ENCODE assay signal across 8 mouse cellular contexts in genomic region chr5:137531414-137532130, GRCm38 (mm10). TPM values are rescaled to one million over a fixed set of nuclear protein-coding genes. Genes with fewer than 3 reads are reported as not detected.
DNase-seq lines count a peak whose midpoint lies in the region; ATAC-seq lines count a peak whose summit lies in the region.

No protein-coding gene starts in this region.

- ATAC-seq in cerebellum, adult (ENCODE audit: insufficient number of reproducible peaks, low FRiP score, low TSS enrichment), result no peak
- peak; percentile 5; the same call in 1 of the 2 replicates for ATAC-seq in embryonic facial prominence, embryonic 11.5 days (replicated peaks; ENCODE audit: insufficient number of reproducible peaks, low FRiP score, low TSS enrichment, low read depth)
- ATAC-seq in heart, embryonic 13.5 days (ENCODE audit: extremely low read depth, insufficient number of reproducible peaks, low FRiP score, low TSS enrichment), result peak; percentile 7; the same call in 1 of the 2 replicates

- H3K27me3 ChIP-seq in embryonic facial prominence, embryonic 11.5 days (ENCODE audit: control insufficient read depth, insufficient read depth, low read length), result no peaks in the 10 kb centered on the region
- no peaks in the 10 kb centered on the region for H3K27me3 ChIP-seq in heart, embryonic 13.5 days (replicated peaks)

- peak overlapping the region; percentile 84 for H3K27ac ChIP-seq in embryonic facial prominence, embryonic 11.5 days (replicated peaks; ENCODE audit: low read depth, low read length)
- peak overlapping the region; percentile 94 for H3K27ac ChIP-seq in heart, embryonic 13.5 days (replicated peaks)

- peaks cover 15% of the 10 kb centered on the region for H3K36me3 ChIP-seq in embryonic facial prominence, embryonic 11.5 days (replicated peaks; ENCODE audit: control insufficient read depth, insufficient read depth, low read depth, low read length)
- peaks cover 39% of the 10 kb centered on the region for H3K36me3 ChIP-seq in heart, embryonic 13.5 days

- peak; percentile 74 for DNase-seq in cerebellum, adult 11 months
- DNase-seq in MN1 (ENCODE audit: low spot score), result peak; percentile 68
- peak; percentile 24 for DNase-seq in embryonic facial prominence, embryonic 11.5 days (ENCODE audit: low spot score)
- peak; percentile 41 to 79 for DNase-seq in kidney, postnatal 36 days
- DNase-seq in lung, postnatal 36 days, result peak; percentile 62
- peak; percentile 54 to 57 for DNase-seq in spleen, adult 18-20 months

- H3K9me3 ChIP-seq in embryonic facial prominence, embryonic 11.5 days (replicated peaks; ENCODE audit: control insufficient read depth, low read length), result no peaks in the 10 kb centered on the region
- H3K9me3 ChIP-seq in heart, embryonic 13.5 days, result no peaks in the 10 kb centered on the region

- H3K4me3 ChIP-seq in embryonic facial prominence, embryonic 11.5 days (ENCODE audit: low read depth, low read length), result peak overlapping the region; percentile 84
- peak overlapping the region; percentile 84 for H3K4me3 ChIP-seq in heart, embryonic 13.5 days

- H3K9ac ChIP-seq in embryonic facial prominence, embryonic 11.5 days (replicated peaks; ENCODE audit: low read length), result peak overlapping the region; percentile 87
- peak overlapping the region; percentile 92 for H3K9ac ChIP-seq in heart, embryonic 13.5 days

- peak overlapping the region; percentile 89 for H3K4me2 ChIP-seq in embryonic facial prominence, embryonic 11.5 days (ENCODE audit: low read depth, low read length)
- H3K4me2 ChIP-seq in heart, embryonic 13.5 days, result peak overlapping the region; percentile 97

- H3K4me1 ChIP-seq in embryonic facial prominence, embryonic 11.5 days (ENCODE audit: control insufficient read depth, insufficient read depth, low read length), result peaks cover 3% of the 10 kb centered on the region; the same call in 1 of the 2 replicates
- peaks cover 38% of the 10 kb centered on the region for H3K4me1 ChIP-seq in heart, embryonic 13.5 days

- under 1% methylated on average over 49 of the region's 51 CpGs for WGBS in embryonic facial prominence, embryonic 11.5 days
- under 1% methylated on average over 51 of the region's 51 CpGs for WGBS in heart, embryonic 13.5 days

RNA-seq across cellular contexts. Expression of gene Epo, which starts 1.5 kb away (rescaled TPM):
- 0.63 and 0.95 TPM in 2 replicates for polyA plus RNA-seq in embryonic facial prominence, embryonic 11.5 days (2014; fragmentation: Nextera tagmentation; extraction: Ambion mirVana)
- not detected in 2 replicates for polyA plus RNA-seq in heart, embryonic 13.5 days (2015; fragmentation: Nextera tagmentation; extraction: Ambion mirVana)

RNA-seq across cellular contexts. Expression of gene Gnb2, which starts 1.7 kb away (rescaled TPM):
- 352 and 367 TPM in 2 replicates for polyA plus RNA-seq in embryonic facial prominence, embryonic 11.5 days (2014; fragmentation: Nextera tagmentation; extraction: Ambion mirVana)
- polyA plus RNA-seq in heart, embryonic 13.5 days (2015; fragmentation: Nextera tagmentation; extraction: Ambion mirVana), result 299 and 300 TPM in 2 replicates

RNA-seq across cellular contexts. Expression of gene Gigyf1, which starts 13.2 kb away (rescaled TPM):
- 8.5 and 8.7 TPM in 2 replicates for polyA plus RNA-seq in embryonic facial prominence, embryonic 11.5 days (2014; fragmentation: Nextera tagmentation; extraction: Ambion mirVana)
- 8.4 and 8.8 TPM in 2 replicates for polyA plus RNA-seq in heart, embryonic 13.5 days (2015; fragmentation: Nextera tagmentation; extraction: Ambion mirVana)

RNA-seq across cellular contexts. Expression of gene Actl6b, which starts 21.7 kb away (rescaled TPM):
- polyA plus RNA-seq in embryonic facial prominence, embryonic 11.5 days (2014; fragmentation: Nextera tagmentation; extraction: Ambion mirVana), result 6.5 and 9.3 TPM in 2 replicates
- polyA plus RNA-seq in heart, embryonic 13.5 days (2015; fragmentation: Nextera tagmentation; extraction: Ambion mirVana), result 0.27 and 0.35 TPM in 2 replicates

RNA-seq across cellular contexts. Expression of gene Pop7, which starts 29.3 kb away (rescaled TPM):
- 54.0 and 55.9 TPM in 2 replicates for polyA plus RNA-seq in embryonic facial prominence, embryonic 11.5 days (2014; fragmentation: Nextera tagmentation; extraction: Ambion mirVana)
- 43.6 and 43.9 TPM in 2 replicates for polyA plus RNA-seq in heart, embryonic 13.5 days (2015; fragmentation: Nextera tagmentation; extraction: Ambion mirVana)

Comparison
In these comparisons a context has a peak if more than half of its experiments do, and no peak if none do; other contexts are left out.
1. DNase-seq: peak in every context shown above with its lines; median percentile 74 in cerebellum, adult 11 months; 68 in MN1; 62 in lung, postnatal 36 days; 60 in kidney, postnatal 36 days; 56 in spleen, adult 18-20 months; 24 in embryonic facial prominence, embryonic 11.5 days.